Mouse (Mus musculus) MEL (cell line): ENCODE data around the gene C030005K15Rik. TPM values are rescaled to one million over a fixed set of nuclear protein-coding genes. Genes with fewer than 3 reads are reported as not detected.

Experiments used
- DNase-seq: peaks from one replicate; pipeline ENCODE4 v3.0.0; 2011; ENCODE audit warnings: low read depth, low spot score
- H3K27ac ChIP-seq: 2 replicates; pipeline ENCODE4 v1.5.1; 2012; ENCODE audit warnings: low read depth, mild to moderate bottlenecking, control low read depth, low read length, moderate library complexity; ENCODE audit not compliant: control insufficient read depth
- H3K27me3 ChIP-seq, 2 experiments: fragments of 150-350 bp in 1 of 2; sonication (generic) in 1 of 2; 2 replicates each; pipeline ENCODE4 v1.6.1; 2012; ENCODE audit warnings: low read length in 2 of 2, mild to moderate bottlenecking in 2 of 2, improper control_type of control experiment in 1 of 2, moderate library complexity in 1 of 2; ENCODE audit not compliant: insufficient read depth in 2 of 2, control insufficient read depth in 1 of 2
- H3K36me3 ChIP-seq, 2 experiments: 2 replicates each; pipeline ENCODE4 v1.6.1; 2012 to 2014; ENCODE audit warnings: low read length in 2 of 2, improper control_type of control experiment in 1 of 2, inconsistent platforms in 1 of 2, mild to moderate bottlenecking in 1 of 2; ENCODE audit not compliant: insufficient read depth in 2 of 2, control insufficient read depth in 1 of 2
- H3K4me1 ChIP-seq, 2 experiments: fragments of 150-350 bp in 1 of 2; sonication (generic) in 1 of 2; 2 replicates each; pipeline ENCODE4 v1.6.1; 2012; ENCODE audit warnings: low read length in 2 of 2, improper control_type of control experiment in 1 of 2, mild to moderate bottlenecking in 1 of 2; ENCODE audit not compliant: insufficient read depth in 2 of 2, control insufficient read depth in 1 of 2
- H3K4me3 ChIP-seq, 2 experiments: fragments of 150-350 bp in 1 of 2; sonication (generic) in 1 of 2; 2 replicates each; pipeline ENCODE4 v1.5.1; 2012; ENCODE audit warnings: low read depth in 2 of 2, low read length in 2 of 2, mild to moderate bottlenecking in 2 of 2, moderate library complexity in 2 of 2, control low read depth in 1 of 2, improper control_type of control experiment in 1 of 2; ENCODE audit not compliant: control insufficient read depth in 1 of 2, insufficient read depth in 1 of 2
- H3K79me2 ChIP-seq: 2 replicates; pipeline ENCODE4 v1.6.1; 2012; ENCODE audit warnings: mild to moderate bottlenecking, low read length, moderate library complexity; ENCODE audit not compliant: control insufficient read depth, poor library complexity, insufficient read depth
- H3K9ac ChIP-seq: 2 replicates; pipeline ENCODE4 v1.6.1; 2012; ENCODE audit warnings: low read depth, mild to moderate bottlenecking, control low read depth, low read length, moderate library complexity; ENCODE audit not compliant: control insufficient read depth, poor library complexity, severe bottlenecking
- H3K9me3 ChIP-seq: fragments of 150-350 bp; sonication (generic); replicated peaks from 2 replicates; pipeline ENCODE4 v1.6.1; 2012; ENCODE audit warnings: mild to moderate bottlenecking, low read length, improper control_type of control experiment, moderate library complexity; ENCODE audit not compliant: insufficient read depth
- CHD2 ChIP-seq: IDR thresholded peaks from 2 replicates; pipeline ENCODE4 v1.6.1; 2011; ENCODE audit warnings: low read length, improper control_type of control experiment
- ELF1 ChIP-seq: IDR thresholded peaks from 2 replicates; pipeline ENCODE4 v1.6.1; 2014; ENCODE audit warnings: low read depth, mild to moderate bottlenecking, inconsistent platforms, low read length, improper control_type of control experiment, moderate library complexity
- EP300 ChIP-seq, 2 experiments: IDR thresholded peaks; 2 replicates each; pipeline ENCODE4 v1.6.1; 2011; ENCODE audit warnings: improper control_type of control experiment in 2 of 2, low read length in 2 of 2, low read depth in 1 of 2, mild to moderate bottlenecking in 1 of 2
- GABPA ChIP-seq: IDR thresholded peaks from 2 replicates; pipeline ENCODE4 v1.6.1; 2012; ENCODE audit warnings: low read depth, mild to moderate bottlenecking, inconsistent platforms, low read length, improper control_type of control experiment, moderate library complexity
- GATA1 ChIP-seq: IDR thresholded peaks from 2 replicates; pipeline ENCODE4 v1.6.1; 2011; ENCODE audit warnings: low read depth, low read length, improper control_type of control experiment
- HCFC1 ChIP-seq: IDR thresholded peaks from 2 replicates; pipeline ENCODE4 v1.6.1; 2012; ENCODE audit warnings: low read depth, mild to moderate bottlenecking, inconsistent platforms, low read length, improper control_type of control experiment, moderate library complexity
- KAT2A ChIP-seq: conservative IDR thresholded peaks from 2 replicates; pipeline ENCODE4 v1.6.1; 2012; ENCODE audit warnings: low read depth, low read length, improper control_type of control experiment, inconsistent platforms
- MAFK ChIP-seq: IDR thresholded peaks from 2 replicates; pipeline ENCODE4 v1.6.1; 2011; ENCODE audit warnings: low read depth, mild to moderate bottlenecking, low read length, improper control_type of control experiment, borderline replicate concordance
- NELFE ChIP-seq: IDR thresholded peaks from 2 replicates; pipeline ENCODE4 v1.6.1; 2011; ENCODE audit warnings: low read depth, low read length, improper control_type of control experiment
- POLR2A ChIP-seq, 2 experiments: IDR thresholded peaks; 2 replicates each; pipeline ENCODE4 v1.6.1; 2011 to 2012; ENCODE audit warnings: low read length in 2 of 2, mild to moderate bottlenecking in 2 of 2, control low read depth in 1 of 2, improper control_type of control experiment in 1 of 2, low read depth in 1 of 2, moderate library complexity in 1 of 2; ENCODE audit not compliant: control insufficient read depth in 1 of 2, insufficient read depth in 1 of 2, poor library complexity in 1 of 2
- POLR2AphosphoS5 ChIP-seq: IDR thresholded peaks from 2 replicates; pipeline ENCODE4 v1.6.1; 2012; ENCODE audit warnings: low read depth, borderline replicate concordance, mild to moderate bottlenecking, inconsistent platforms, low read length, moderate library complexity, mixed read lengths
- RAD21 ChIP-seq: IDR thresholded peaks from 2 replicates; pipeline ENCODE4 v1.6.1; 2011; ENCODE audit warnings: mild to moderate bottlenecking, low read depth, low read length, improper control_type of control experiment
- SIN3A ChIP-seq: IDR thresholded peaks from 2 replicates; pipeline ENCODE4 v1.6.1; 2012; ENCODE audit warnings: low read length, improper control_type of control experiment, inconsistent platforms
- TAL1 ChIP-seq: IDR thresholded peaks from 2 replicates; pipeline ENCODE4 v1.6.1; 2012; ENCODE audit warnings: mild to moderate bottlenecking, inconsistent platforms, low read length, moderate library complexity, mixed read lengths
- TBP ChIP-seq: IDR thresholded peaks from 2 replicates; pipeline ENCODE4 v1.8.0; 2011; ENCODE audit warnings: low read depth, low read length, improper control_type of control experiment
- TCF12 ChIP-seq: IDR thresholded peaks from 2 replicates; pipeline ENCODE4 v1.6.1; 2014; ENCODE audit warnings: low read depth, mild to moderate bottlenecking, inconsistent platforms, low read length, improper control_type of control experiment, moderate library complexity
- USF2 ChIP-seq, 2 experiments: IDR thresholded peaks; 2 replicates each; pipeline ENCODE4 v1.6.1; 2011 to 2012; ENCODE audit warnings: improper control_type of control experiment in 2 of 2, low read length in 2 of 2, borderline replicate concordance in 1 of 2, inconsistent platforms in 1 of 2, low read depth in 1 of 2, mild to moderate bottlenecking in 1 of 2; ENCODE audit not compliant: insufficient read depth in 1 of 2
- ZC3H11A ChIP-seq: IDR thresholded peaks from 2 replicates; pipeline ENCODE4 v1.6.1; 2012; ENCODE audit warnings: low read depth, mild to moderate bottlenecking, inconsistent platforms, low read length, improper control_type of control experiment
- ZMIZ1 ChIP-seq: IDR thresholded peaks from 2 replicates; pipeline ENCODE4 v1.6.1; 2012; ENCODE audit warnings: low read depth, mild to moderate bottlenecking, inconsistent platforms, low read length, improper control_type of control experiment, moderate library complexity
- ZNF384 ChIP-seq: IDR thresholded peaks from 2 replicates; pipeline ENCODE4 v1.6.1; 2012; ENCODE audit warnings: low read depth, mild to moderate bottlenecking, inconsistent platforms, low read length, improper control_type of control experiment
- polyA plus RNA-seq, 2 experiments: library from polyadenylated mRNA; stranded (reverse) in 1 of 2; unstranded in 1 of 2; fragments of >175 nt in 1 of 2; fragments of >200 nt in 1 of 2; gene quantifications; 2 replicates each; pipeline versions ENCODE4 v1.2.1 to v1.2.4; 2012; ENCODE audit warnings: low replicate concordance in 2 of 2, low read depth in 1 of 2; ENCODE audit not compliant: insufficient read length in 2 of 2, insufficient read depth in 1 of 2, missing spikeins in 1 of 2
- total RNA-seq: library from RNA; depleted of rRNA; stranded (reverse); fragments of 300-350 nt; gene quantifications from 2 replicates; pipeline ENCODE4 v1.2.3, GENCODE M21; 2012

Gene C030005K15Rik
- total and polyA plus RNA-seq, 3 experiments: not detected

- H3K9ac ChIP-seq: no peak overlapping the region
- H3K9me3 ChIP-seq: no peaks in the 10 kb centered on the region
- DNase-seq: no peak
- no peaks in the 10 kb centered on the region for H3K36me3 ChIP-seq
- no peak overlapping the region for H3K4me3 ChIP-seq
- H3K27ac ChIP-seq: no peak overlapping the region
- TF ChIP-seq POLR2A (IDR thresholded peaks at IDR 0.05; ENCODE audit: control insufficient read depth in 1 of 2, insufficient read depth in 1 of 2, low read depth in 1 of 2, low read length in 2 of 2, poor library complexity in 1 of 2) (no peak), ZMIZ1 (no peak), TBP (no peak), GATA1 (no peak), POLR2AphosphoS5 (no peak)
- no peaks in the 10 kb centered on the region for H3K4me1 ChIP-seq
- H3K27me3 ChIP-seq: no peaks in the 10 kb centered on the region
- no peaks in the 10 kb centered on the region for H3K79me2 ChIP-seq
These were observed 626 bp downstream of the C030005K15Rik start for GRCm38 (mm10) chr10:97725929-97726328.

- H3K27ac ChIP-seq: no peak overlapping the region
- no peaks in the 10 kb centered on the region for H3K36me3 ChIP-seq
- no peak for DNase-seq
- no peak overlapping the region for H3K4me3 ChIP-seq
- no peak for TF ChIP-seq USF2 (IDR thresholded peaks at IDR 0.05; ENCODE audit: borderline replicate concordance in 1 of 2, insufficient read depth in 1 of 2, low read depth in 1 of 2, low read length in 2 of 2)
- TF ChIP-seq EP300 (IDR thresholded peaks at IDR 0.05; ENCODE audit: low read depth in 1 of 2, low read length in 2 of 2): no peak
- no peak for TF ChIP-seq TCF12
- no peak for TF ChIP-seq HCFC1
- TF ChIP-seq NELFE: no peak
- TF ChIP-seq CHD2: no peak
- TF ChIP-seq GABPA: no peak
- no peak for TF ChIP-seq KAT2A
- no peak for TF ChIP-seq ZC3H11A
- TF ChIP-seq TAL1: no peak
- no peak for TF ChIP-seq GATA1
- TF ChIP-seq TBP: no peak
- no peak for TF ChIP-seq SIN3A
- no peak for TF ChIP-seq MAFK
- no peak for TF ChIP-seq ZNF384
- TF ChIP-seq ELF1: no peak
- no peak for TF ChIP-seq RAD21
- H3K79me2 ChIP-seq: no peaks in the 10 kb centered on the region
- H3K27me3 ChIP-seq: no peaks in the 10 kb centered on the region
- H3K4me1 ChIP-seq: no peaks in the 10 kb centered on the region
- H3K9me3 ChIP-seq: no peaks in the 10 kb centered on the region
- H3K9ac ChIP-seq: no peak overlapping the region
These were observed 3.8 kb downstream of the C030005K15Rik start for GRCm38 (mm10) chr10:97722709-97723108.
